Mouse (Mus musculus) layer of hippocampus, adult 2 months (tissue): Measurements from ENCODE around the gene Sfi1. TPM values are rescaled to one million over a fixed set of nuclear protein-coding genes. Genes with fewer than 3 reads are reported as not detected.
"Not testable (repeated sequence)": the region's sequence is repeated elsewhere in the genome, so short reads cannot be mapped to it uniquely, and the experiment has no call there.

Experiments used
- DNase-seq, 2 experiments: peaks; one replicate each; pipeline ENCODE4 v3.0.0; 2022; ENCODE audit warnings: low spot score in 2 of 2
- H3K27ac ChIP-seq: fragments of 200-600 bp; 2 replicates; pipeline ENCODE4 v1.8.1; 2022
- H3K4me3 ChIP-seq: fragments of 200-600 bp; 2 replicates; pipeline ENCODE4 v1.8.1; 2022; ENCODE audit warnings: mild to moderate bottlenecking
- CTCF ChIP-seq: fragments of 200-600 bp; conservative IDR thresholded peaks from 2 replicates; pipeline ENCODE4 v1.8.1; 2022; ENCODE audit warnings: antibody characterized with exemption, mild to moderate bottlenecking, moderate library complexity
- total RNA-seq, 2 experiments: library from RNA; stranded (reverse); gene quantifications; 2 replicates each; pipeline ENCODE4 v1.2.3; 2021

Sfi1 gene
- total RNA-seq, 2 experiments from 2014 or later: 74.8 to 78.6 TPM

DNA sequence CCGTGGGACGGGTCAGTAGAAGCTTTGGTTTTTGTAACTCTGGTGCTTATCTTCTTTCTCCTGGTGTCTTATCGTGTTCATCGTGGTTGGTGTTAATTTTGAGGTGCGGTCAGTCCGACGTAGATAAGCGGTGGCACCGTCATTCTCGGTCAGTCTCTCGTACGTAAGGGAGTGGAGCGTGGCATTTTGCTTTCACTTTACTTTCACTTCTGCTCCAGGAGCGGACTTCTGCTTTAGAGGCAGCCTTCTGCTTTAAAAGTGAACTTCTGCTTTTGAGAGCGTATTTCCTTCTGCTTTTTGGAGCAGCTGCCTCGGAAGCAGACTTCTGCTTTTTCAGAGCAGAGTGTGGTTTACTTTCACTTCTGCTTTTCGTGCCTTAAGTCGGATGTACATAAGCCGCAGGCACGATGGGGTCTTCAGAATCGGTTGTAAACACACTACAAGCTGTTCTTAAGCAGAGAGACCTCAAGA, 88.0 kb downstream of the Sfi1 start:
- TF ChIP-seq CTCF: no peak
- H3K4me3 ChIP-seq: no peak overlapping the region
- DNase-seq: no peak
- no peak overlapping the region for H3K27ac ChIP-seq

DNA sequence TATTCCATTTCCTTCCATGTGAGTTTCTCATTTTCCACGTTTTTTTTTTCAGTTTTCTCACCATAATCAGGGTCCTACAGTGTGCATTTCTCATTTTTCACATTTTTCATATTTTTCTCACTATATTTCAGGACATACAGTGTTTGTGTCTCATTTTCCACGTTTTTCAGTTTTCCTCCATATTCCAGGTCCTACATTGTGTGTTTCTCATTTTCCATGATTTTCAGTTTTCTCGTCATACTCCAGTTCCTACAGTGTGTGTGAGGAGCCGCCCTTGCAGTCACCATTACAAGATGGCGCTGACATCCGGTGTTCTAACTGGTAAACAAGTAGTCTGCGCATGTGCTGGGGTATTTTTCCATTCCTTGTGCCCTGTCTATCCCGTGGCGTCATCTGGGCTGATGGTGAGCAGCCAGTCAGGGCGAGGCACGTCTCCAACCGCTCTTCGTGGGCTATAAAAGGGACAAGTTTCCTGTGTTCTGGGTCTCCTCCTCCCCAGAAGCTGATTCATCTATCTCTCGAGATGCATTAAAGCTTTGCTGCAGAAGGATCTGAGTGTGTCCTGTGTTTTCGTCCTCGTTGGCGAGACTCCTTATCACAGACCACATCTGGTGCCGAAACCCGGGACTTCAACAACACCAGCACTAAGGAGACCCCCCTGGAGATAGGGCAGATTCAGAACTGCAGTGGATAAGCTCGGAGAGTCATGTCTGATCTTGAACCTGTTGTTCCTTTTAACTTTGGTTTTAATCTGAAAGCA, 88.6 kb downstream of the Sfi1 start:
- not testable (repeated sequence) for H3K27ac ChIP-seq, DNase-seq, H3K4me3 ChIP-seq

DNA sequence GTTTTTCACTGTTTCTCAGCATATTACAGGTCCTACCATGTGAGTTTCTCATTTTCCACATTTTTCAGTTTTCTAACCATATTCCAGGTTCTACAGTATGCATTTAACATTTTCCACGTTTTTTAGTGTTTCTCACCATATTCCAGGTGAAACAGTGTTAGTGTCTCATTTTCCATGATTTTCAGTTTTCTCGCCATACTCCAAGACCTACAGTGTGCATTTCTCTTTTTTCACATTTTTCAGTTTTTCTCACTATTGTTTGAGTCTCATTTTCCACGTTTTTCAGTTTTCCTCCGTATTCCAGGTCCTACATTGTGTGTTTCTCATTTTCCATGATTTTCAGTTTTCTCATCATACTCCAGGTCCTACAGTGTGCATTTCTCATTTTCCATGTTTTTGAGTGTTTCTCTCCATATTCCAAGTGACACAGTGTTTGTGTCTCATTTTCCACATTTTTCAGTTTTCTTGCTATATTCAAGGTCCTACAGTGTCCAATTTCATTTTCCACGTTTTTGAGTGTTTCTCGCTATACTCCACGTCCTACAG, 89.6 kb downstream of the Sfi1 start:
- TF ChIP-seq CTCF: no peak
- Histone ChIP-seq H3K4me3 (no peak overlapping the region), H3K27ac (no peak overlapping the region)
- no peak for DNase-seq

DNA sequence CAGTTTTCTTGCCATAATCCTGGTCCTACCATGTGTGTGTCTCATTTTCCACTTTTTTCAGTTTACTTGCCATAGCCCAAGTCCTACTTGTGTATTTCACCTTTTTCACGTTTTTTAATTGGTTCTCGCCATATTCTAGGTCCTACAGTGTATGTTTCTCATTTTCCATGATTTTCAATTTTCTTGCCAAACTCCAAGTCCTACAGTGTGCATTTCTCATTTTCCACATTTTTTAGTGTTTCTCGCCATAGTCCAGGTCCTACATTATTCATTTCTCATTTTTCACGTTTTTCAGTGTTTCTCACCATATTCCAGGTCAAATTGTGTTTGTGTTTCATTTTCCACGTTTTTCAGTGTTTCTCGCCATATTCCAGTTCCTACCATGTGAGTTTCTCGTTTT, 90.6 kb downstream of the Sfi1 start:
- DNase-seq, H3K27ac ChIP-seq, H3K4me3 ChIP-seq: not testable (repeated sequence)

DNA sequence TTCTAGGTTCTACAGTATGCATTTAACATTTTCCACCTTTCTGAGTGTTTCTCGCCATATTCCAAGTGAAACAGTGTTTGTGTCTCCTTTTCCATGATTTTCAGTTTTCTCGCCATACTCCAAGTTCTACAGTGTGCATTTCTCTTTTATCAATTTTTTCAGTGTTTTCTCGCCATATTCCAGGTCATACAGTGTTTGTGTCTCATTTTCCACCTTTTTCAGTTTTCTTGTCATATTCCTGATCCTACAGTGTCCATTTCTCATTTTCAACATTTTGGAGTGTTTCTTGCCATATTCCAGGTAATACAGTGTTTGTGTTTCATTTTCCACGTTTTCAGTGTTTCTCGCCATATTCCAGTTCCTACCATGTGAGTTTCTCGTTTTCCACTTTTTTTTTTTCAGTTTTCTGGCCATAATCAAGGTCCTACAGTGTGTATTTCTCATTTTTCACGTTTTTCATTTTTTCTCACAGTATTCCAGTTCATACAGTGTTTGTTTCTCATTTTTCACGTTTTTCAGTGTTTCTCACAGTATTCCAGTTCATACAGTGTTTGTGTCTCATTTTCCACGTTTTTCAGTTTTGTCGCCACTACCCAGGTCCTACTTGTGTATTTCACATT, 91.3 kb downstream of the Sfi1 start:
- TF ChIP-seq CTCF: no peak
- DNase-seq: no peak
- H3K4me3 ChIP-seq: no peak overlapping the region
- no peak overlapping the region for H3K27ac ChIP-seq

DNA sequence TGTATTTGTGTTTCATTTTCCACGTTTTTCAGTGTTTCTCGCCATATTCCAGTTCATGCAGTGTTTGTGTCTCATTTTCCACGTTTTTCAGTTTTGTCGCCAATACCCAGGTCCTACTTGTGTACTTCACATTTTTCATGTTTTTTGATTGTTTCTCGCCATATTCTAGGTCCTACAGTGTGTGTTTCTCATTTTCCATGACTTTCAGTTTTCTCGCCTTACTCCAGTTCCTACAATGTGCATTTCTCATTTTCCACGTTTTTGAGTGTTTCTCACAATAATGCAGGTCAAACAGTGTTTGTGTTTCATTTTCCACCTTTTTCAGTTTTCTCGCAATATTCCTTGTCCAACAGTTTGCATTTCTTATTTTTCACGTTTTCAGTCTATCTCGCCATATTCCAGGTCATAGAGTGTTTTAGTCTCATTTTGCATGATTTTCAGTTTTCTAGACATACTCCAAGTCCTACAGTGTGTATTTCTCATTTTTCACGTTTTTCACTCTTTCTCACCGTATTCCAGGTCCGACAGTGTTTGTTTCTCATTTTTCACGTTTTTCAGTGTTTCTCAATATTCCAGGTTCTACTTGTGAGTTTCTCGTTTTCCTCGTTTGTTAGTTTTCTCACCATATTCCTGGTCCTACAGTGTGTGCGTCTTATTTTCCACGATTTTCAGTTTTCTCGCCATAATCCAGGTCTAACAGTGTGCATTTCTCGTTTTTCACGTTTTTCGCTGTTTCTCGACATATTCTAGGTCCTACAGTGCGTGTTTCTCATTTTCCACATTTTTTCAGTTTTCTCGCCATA, 92.0 kb downstream of the Sfi1 start:
- no peak for TF ChIP-seq CTCF
- no peak for DNase-seq
- Histone ChIP-seq H3K4me3 (no peak overlapping the region), H3K27ac (no peak overlapping the region)

DNA sequence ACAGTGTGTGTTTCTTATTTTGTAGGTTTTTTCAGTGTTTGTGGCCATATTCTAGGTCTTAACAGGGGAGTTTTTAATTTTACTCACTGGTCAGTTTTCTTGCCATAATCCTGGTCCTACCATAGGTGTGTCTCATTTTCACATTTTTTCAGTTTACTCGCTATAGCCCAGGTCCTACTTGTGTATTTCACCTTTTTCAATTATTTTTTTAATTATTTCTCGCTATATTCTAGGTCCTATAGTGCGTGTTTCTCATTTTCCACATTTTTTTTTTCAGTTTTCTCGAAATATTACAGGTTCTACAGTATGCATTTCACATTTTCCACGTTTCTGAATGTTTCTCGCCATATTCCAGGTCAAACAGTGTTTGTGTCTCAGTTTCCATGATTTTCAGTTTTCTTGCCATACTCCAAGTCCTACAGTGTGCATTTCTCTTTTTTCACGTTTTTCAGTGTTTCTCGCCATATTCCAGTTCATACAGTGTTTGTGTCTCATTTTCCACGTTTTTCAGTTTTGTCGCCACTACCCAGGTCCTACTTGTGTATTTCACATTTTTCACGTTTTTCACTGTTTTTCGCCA, 93.1 kb downstream of the Sfi1 start:
- H3K4me3 ChIP-seq, H3K27ac ChIP-seq, DNase-seq: not testable (repeated sequence)

Other genes starting within 250 kb of the Sfi1 start
- gene Eif4enif1, start 8.9 kb upstream of the Sfi1 start, total RNA-seq: 10 to 100 TPM; 67.7 to 80.6 TPM
- 10 to 100 TPM; 91.7 to 98.9 TPM for gene Drg1, start 73.0 kb upstream of the Sfi1 start, total RNA-seq
- 10 to 100 TPM; 55.5 to 56.6 TPM for gene Patz1, start 95.4 kb upstream of the Sfi1 start, total RNA-seq
- 10 to 100 TPM; 35.9 to 41.5 TPM for gene Pik3ip1, start 136.9 kb upstream of the Sfi1 start, total RNA-seq
- gene Limk2, start 215.7 kb upstream of the Sfi1 start, total RNA-seq: 100 to 1,000 TPM in 1 of 2 experiments, 10 to 100 TPM in 1; 97.6 to 117 TPM